Mouse (Mus musculus) cerebellum, adult 2 months (tissue): ENCODE measurements around the gene Cc2d2b. TPM values are rescaled to one million over a fixed set of nuclear protein-coding genes. Genes with fewer than 3 reads are reported as not detected.

Experiments used
- DNase-seq, 2 experiments: peaks; one replicate each; pipeline ENCODE4 v3.0.0; 2021
- H3K27ac ChIP-seq: fragments of 200-500 bp; 2 replicates; pipeline ENCODE4 v1.5.1; 2012; ENCODE audit warnings: low read length, control low read depth, inconsistent platforms; ENCODE audit not compliant: insufficient read depth
- H3K27me3 ChIP-seq: fragments of 200-500 bp; 2 replicates; pipeline ENCODE4 v1.6.1; 2012; ENCODE audit warnings: inconsistent platforms, mild to moderate bottlenecking, low read length, moderate library complexity; ENCODE audit not compliant: control insufficient read depth, insufficient read depth
- H3K4me1 ChIP-seq: fragments of 200-500 bp; 2 replicates; pipeline ENCODE4 v1.6.1; 2011; ENCODE audit warnings: low read length; ENCODE audit not compliant: control insufficient read depth, insufficient read depth
- H3K4me3 ChIP-seq: fragments of 200-500 bp; replicated peaks from 2 replicates; pipeline ENCODE3; 2011; ENCODE audit warnings: mild to moderate bottlenecking, low read depth, low read length, control low read depth; ENCODE audit not compliant: insufficient read depth
- CTCF ChIP-seq: fragments of 200-500 bp; IDR thresholded peaks from 2 replicates; pipeline ENCODE4 v1.5.1; 2011; ENCODE audit warnings: low read depth, mild to moderate bottlenecking, control low read depth, low read length, moderate library complexity, borderline replicate concordance; ENCODE audit not compliant: insufficient read depth
- POLR2A ChIP-seq: fragments of 200-500 bp; IDR thresholded peaks from 2 replicates; pipeline ENCODE4 v1.6.1; 2011; ENCODE audit warnings: low read length, control low read depth, borderline replicate concordance; ENCODE audit not compliant: insufficient read depth
- WGBS: fragments of 180-500 bp; shearing (Covaris S2); methylation state at CpG from one replicate; pipeline ENCODE4 v1.1.7; 2018; 5-methylcytosine and 5-hydroxymethylcytosine counted together
- polyA plus RNA-seq: library from polyadenylated mRNA; depleted of rRNA; stranded (reverse); fragments of >200 nt; gene quantifications from 2 replicates; pipeline ENCODE4 v1.2.3, GENCODE M21; 2012

Gene Cc2d2b
- polyA plus RNA-seq, 1 experiment: 0.07 TPM

DNA sequence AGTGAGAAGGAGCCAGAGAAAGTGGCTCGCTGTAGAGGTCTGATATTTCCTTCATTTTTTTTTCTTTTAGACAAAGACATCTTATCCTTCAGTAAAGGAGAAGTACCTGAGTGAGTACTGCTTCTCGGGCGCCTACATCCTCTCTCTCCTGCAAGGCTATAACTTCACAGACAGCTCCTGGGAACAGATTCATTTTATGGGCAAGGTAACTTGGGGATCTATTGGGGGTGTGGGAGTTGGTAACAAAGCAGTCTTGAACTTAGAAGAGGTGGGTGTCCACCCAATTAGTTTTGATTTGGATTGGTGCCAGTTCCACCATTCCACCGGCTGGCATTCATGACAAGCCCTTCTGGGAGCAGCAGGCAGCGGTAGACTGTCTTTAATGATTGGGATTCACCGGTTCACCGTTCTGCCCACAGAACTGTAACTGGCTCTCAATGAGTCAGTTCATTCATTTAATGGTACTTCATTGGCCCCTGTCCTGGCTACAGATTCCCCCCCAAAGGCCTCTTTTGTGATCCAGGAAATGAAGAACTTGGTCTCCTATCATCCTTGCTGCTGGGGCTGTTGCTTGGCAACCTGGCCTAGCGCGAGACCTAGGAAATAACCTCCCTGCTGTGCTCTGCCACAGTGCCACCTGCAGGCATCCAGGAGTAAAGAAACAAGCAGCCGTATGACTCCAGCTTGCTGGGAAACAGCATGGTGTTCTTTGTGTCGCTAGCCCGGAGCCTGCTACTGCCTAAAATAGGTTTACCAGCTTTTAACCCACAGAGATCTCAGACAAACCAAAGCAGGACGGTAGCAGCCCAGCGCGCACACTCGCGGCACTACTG, 11.7 kb upstream of the Cc2d2b start:
- WGBS: 15% methylated on average over 17 of the region's 17 CpGs
- no peak overlapping the region for H3K27ac ChIP-seq

DNA sequence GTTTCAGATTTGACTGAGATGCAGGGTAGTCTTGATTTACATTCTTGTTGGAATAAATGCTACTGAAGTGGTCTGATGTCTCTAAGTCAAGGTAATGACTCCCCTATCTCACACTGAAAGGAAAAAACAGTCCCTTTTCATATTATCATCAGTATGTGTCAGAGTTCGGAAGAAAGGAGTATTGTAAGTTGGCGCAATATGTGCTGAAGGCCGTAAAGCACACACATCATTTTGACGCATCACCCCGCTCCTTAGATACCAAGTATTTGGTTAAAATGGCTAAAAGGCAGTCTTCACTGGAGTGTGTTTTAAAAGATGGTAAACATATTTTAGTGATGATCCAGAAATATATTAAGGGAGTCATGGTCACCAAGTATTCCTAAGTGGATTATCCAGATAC, 10.9 kb upstream of the Cc2d2b start:
- Histone ChIP-seq H3K27ac (no peak overlapping the region), H3K27me3 (no peaks in the 10 kb centered on the region), H3K4me1 (peaks cover 3% of the 10 kb centered on the region; the same call in 1 of the 2 replicates), H3K4me3 (no peak overlapping the region)
- no peak for DNase-seq
- no peak for TF ChIP-seq POLR2A
- no peak for TF ChIP-seq CTCF
- 88% methylated on average over 5 of the region's 5 CpGs for whole genome bisulfite sequencing

More for the DNA sequence above, 11.7 kb upstream of the Cc2d2b start:
- TF ChIP-seq CTCF (peak; percentile 70), POLR2A (no peak)
- Histone ChIP-seq H3K27me3 (no peaks in the 10 kb centered on the region), H3K4me3 (peak overlapping the region; percentile 12), H3K4me1 (peaks cover 3% of the 10 kb centered on the region; the same call in 1 of the 2 replicates)
- peak; percentile 63 to 71 for DNase-seq

DNA sequence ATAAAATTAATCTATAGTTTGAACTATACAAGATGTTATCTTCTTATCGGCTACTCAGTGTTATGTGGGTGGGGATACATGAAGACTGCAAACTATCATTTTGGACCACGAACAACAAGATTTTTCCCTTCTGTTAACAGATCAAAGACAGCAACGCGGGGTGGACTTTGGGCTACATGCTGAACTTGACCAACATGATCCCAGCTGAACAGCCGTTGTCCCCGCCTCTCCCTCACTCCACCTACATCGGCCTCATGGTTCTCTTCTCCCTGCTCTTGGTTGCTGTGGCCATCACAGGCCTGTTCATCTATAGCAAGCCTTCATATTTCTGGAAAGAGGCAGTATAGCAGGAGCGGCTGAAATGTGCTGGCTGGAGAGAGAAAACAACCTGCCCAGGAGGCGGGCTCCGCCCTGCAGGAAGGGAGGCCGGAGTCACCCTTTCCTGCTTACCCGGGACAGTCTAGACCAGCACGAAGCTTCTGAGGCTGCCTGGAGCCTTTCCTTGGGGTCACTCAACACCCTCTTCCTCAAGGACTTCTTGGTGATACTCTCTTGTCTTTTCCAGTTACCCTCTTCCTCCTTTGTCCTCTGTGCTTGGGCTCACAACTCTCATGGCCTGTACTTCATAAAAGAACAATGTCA, 9.7 kb upstream of the Cc2d2b start:
- Histone ChIP-seq H3K4me3 (no peak overlapping the region), H3K27ac (no peak overlapping the region), H3K27me3 (no peaks in the 10 kb centered on the region), H3K4me1 (peaks cover 3% of the 10 kb centered on the region; the same call in 1 of the 2 replicates)
- TF ChIP-seq POLR2A (no peak), CTCF (no peak)
- DNase-seq: no peak
- WGBS: 90% methylated on average over 13 of the region's 13 CpGs

DNA sequence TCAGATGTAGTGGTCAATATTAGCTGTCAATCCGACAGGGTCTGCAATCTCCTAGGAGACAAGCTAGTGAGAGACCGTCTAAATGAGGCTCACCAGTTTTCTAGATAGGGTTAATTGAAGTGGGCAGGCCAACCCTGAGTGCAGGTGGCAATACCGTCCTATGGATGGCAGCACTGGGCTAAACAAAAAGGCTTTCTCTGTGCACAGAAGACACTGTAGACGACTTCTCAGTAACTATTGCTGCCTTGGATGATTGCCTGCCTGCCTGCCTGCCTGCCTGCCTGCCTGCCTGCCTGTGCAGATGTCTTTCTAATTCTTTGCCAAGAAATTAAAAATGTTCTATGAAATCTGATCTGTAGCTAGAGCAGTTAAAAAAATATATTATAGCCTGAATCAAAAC, 1.9 kb upstream of the Cc2d2b start:
- H3K27me3 ChIP-seq: no peaks in the 10 kb centered on the region; the same call in 1 of the 2 replicates
- H3K4me3 ChIP-seq: no peak overlapping the region
- no peak overlapping the region for H3K27ac ChIP-seq
- DNase-seq: peak in 1 of 2 experiments; percentile 44
- no peaks in the 10 kb centered on the region for H3K4me1 ChIP-seq
- no peak for TF ChIP-seq POLR2A
- TF ChIP-seq CTCF: peak; percentile 20; the same call in 1 of the 2 replicates
- WGBS: 25% methylated on average over 4 of the region's 4 CpGs

DNA sequence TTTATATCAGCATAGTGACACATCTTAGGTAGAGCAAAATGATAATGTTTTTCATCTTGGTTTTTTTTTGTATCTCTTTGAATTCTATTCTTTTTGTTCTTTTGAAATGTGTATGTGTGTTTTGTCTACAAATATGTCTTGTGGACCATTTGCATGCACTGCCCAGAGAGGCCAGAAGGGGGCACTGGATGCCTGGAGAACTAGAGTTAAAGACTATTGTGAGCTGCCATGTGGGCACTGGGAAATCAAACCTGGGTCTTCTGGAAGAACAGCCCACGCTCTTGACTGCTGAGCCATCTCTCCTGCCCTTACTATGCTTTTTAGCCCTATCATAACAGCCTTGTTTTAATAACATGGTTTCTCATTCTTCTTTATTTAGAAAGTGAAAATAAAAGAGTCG, 5.8 kb downstream of the Cc2d2b start:
- no peak for DNase-seq
- Histone ChIP-seq H3K27me3 (no peaks in the 10 kb centered on the region; the same call in 1 of the 2 replicates), H3K4me3 (no peak overlapping the region), H3K27ac (no peak overlapping the region), H3K4me1 (no peaks in the 10 kb centered on the region)
- WGBS: 94% methylated on average over 2 of the region's 2 CpGs
- peak; percentile 28; the same call in 1 of the 2 replicates for TF ChIP-seq CTCF
- no peak for TF ChIP-seq POLR2A

DNA sequence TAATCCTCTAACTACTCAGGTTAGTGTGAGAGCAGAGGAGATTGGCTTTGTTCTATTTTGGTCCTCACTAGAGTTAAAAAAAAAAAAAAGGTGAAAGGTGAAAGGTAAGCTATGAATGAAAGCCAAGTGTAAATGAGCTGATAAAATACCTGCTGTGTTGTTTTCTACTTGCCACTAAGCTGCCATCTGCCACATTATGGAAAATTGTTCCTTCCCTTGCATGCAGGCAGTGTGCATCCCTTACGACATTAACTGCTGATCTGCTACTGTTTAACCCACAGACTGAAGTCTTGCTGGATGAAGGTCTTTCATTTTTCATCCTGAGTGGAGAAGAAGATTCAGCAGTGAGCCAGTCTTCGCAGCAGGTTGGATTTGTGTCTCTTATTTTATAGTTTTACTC, 11.5 kb downstream of the Cc2d2b start:
- TF ChIP-seq CTCF (no peak), POLR2A (no peak)
- WGBS: 45% methylated on average over 2 of the region's 2 CpGs

DNA sequence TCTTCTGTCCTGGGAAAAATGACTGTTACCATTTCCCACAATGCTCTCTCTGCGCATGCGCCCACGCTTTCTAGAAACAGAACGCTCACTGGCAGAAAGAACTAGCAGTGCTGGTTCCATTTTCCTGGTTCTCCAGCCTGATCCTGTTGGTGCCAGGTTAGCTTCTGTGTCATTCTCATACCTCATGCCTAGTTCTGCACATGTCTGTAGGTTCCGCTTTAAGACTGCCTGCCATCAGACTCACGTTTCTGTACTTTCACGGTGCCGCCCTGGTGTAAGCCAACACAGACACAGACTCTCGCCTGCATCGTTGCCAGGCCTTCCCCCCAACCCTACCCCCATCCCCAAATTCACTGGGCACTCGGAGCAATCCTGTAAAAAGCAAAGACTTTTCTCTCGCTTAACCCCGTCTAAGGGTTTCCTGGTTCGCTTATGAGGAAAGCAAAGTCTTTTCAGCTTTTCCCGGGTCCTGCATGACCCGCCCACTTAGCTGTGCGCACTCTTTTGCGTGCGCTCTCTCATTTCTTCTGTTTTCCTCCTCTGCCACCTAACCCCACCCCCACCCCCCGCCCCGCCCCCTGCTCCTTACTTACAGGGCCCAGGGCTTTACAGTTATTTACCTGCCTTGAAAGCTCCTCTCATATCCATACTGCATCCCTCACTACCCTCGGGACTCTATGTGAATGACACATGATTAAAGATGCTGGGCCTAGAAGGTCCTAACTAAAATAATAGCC, 13.6 kb downstream of the Cc2d2b start:
- Histone ChIP-seq H3K4me1 (peaks cover 4% of the 10 kb centered on the region; the same call in 1 of the 2 replicates), H3K4me3 (no peak overlapping the region), H3K27ac (no peak overlapping the region), H3K27me3 (peaks cover 2% of the 10 kb centered on the region; the same call in 1 of the 2 replicates)
- no peak for TF ChIP-seq POLR2A
- no peak for TF ChIP-seq CTCF
- DNase-seq: no peak
- WGBS: 40% methylated on average over 22 of the region's 22 CpGs

More for the DNA sequence above, 11.5 kb downstream of the Cc2d2b start:
- peaks cover 2% of the 10 kb centered on the region; the same call in 1 of the 2 replicates for H3K27me3 ChIP-seq
- peak in 1 of 2 experiments; percentile 55 for DNase-seq
- peaks cover 4% of the 10 kb centered on the region; the same call in 1 of the 2 replicates for H3K4me1 ChIP-seq
- H3K27ac ChIP-seq: no peak overlapping the region
- H3K4me3 ChIP-seq: no peak overlapping the region
